Mouse (Mus musculus) neural tube, embryonic 11.5 days (tissue): ENCODE measurements around the gene Trcg1. TPM values are rescaled to one million over a fixed set of nuclear protein-coding genes. Genes with fewer than 3 reads are reported as not detected.
A peak's percentile ranks its signal among the peaks of the same experiment; 100 is the strongest.

Experiments
- ATAC-seq: fragments of 200-750 bp; cut with Nextera tagmentation; 2 replicates; pipeline ENCODE4 v1.8.0; 2017; ENCODE audit warnings: moderate number of reproducible peaks, mild to moderate bottlenecking, moderate TSS enrichment, moderate library complexity; ENCODE audit not compliant: insufficient read depth, low FRiP score, low TSS enrichment
- DNase-seq: peaks from one replicate; pipeline ENCODE4 v3.0.0-alpha.2; 2015; ENCODE audit warnings: low spot score
- H3K27ac ChIP-seq: fragments of 300-500 bp; sonication (generic); 2 replicates; pipeline ENCODE4 v1.5.1; 2014; ENCODE audit warnings: low read depth, mild to moderate bottlenecking, low read length
- H3K27me3 ChIP-seq: fragments of 300-500 bp; sonication (generic); 2 replicates; pipeline ENCODE4 v1.6.1; 2014; ENCODE audit warnings: mild to moderate bottlenecking, low read length, mixed read lengths; ENCODE audit not compliant: control insufficient read depth, insufficient read depth
- H3K36me3 ChIP-seq: fragments of 300-500 bp; sonication (generic); 2 replicates; pipeline ENCODE4 v1.6.1; 2014; ENCODE audit warnings: mild to moderate bottlenecking, low read length, moderate library complexity, mixed read lengths; ENCODE audit not compliant: control insufficient read depth, insufficient read depth
- H3K4me1 ChIP-seq: fragments of 300-500 bp; sonication (generic); 2 replicates; pipeline ENCODE4 v1.6.1; 2014; ENCODE audit warnings: low read length, mixed read lengths; ENCODE audit not compliant: control insufficient read depth, insufficient read depth
- H3K4me2 ChIP-seq: fragments of 300-500 bp; sonication (generic); 2 replicates; pipeline ENCODE4 v1.6.1; 2014; ENCODE audit warnings: low read depth, mild to moderate bottlenecking, moderate library complexity
- H3K4me3 ChIP-seq: fragments of 300-500 bp; sonication (generic); 2 replicates; pipeline ENCODE4 v1.5.1; 2014; ENCODE audit warnings: low read depth, low read length
- H3K9ac ChIP-seq: fragments of 300-500 bp; sonication (generic); 2 replicates; pipeline ENCODE4 v1.6.1; 2014; ENCODE audit warnings: mild to moderate bottlenecking, low read length
- H3K9me3 ChIP-seq: fragments of 300-500 bp; sonication (generic); 2 replicates; pipeline ENCODE4 v1.6.1; 2016; ENCODE audit warnings: low read length; ENCODE audit not compliant: control insufficient read depth
- WGBS: fragments of 180-500 bp; shearing (Covaris S2); extraction: QIAGEN DNeasy Blood & Tissue Kit; methylation state at CpG from one replicate; pipeline ENCODE4 v1.1.7; 2014; 5-methylcytosine and 5-hydroxymethylcytosine counted together
- polyA plus RNA-seq: library from polyadenylated mRNA; unstranded; fragments of >200 nt; fragmentation: Nextera tagmentation; extraction: Ambion mirVana; gene quantifications from 2 replicates; pipeline ENCODE4 v1.2.1, GENCODE M21; 2014

Gene Trcg1
- polyA plus RNA-seq, 1 experiment from 2014 or later, result not detected

- H3K27me3 ChIP-seq, result no peaks in the 10 kb centered on the region
- ATAC-seq (no peak), DNase-seq (no peak)
- H3K9ac ChIP-seq, result no peak overlapping the region
- H3K36me3 ChIP-seq, result no peaks in the 10 kb centered on the region
- no peak overlapping the region for H3K27ac ChIP-seq
- H3K4me1 ChIP-seq, result 0 out of 2 replicates have a peak, but pooled peaks cover 8% of the 10 kb centered on the region
- no peak overlapping the region for H3K4me2 ChIP-seq
- whole genome bisulfite sequencing, result 43% methylated on average over 9 of the region's 9 CpGs
- H3K4me3 ChIP-seq, result no peak overlapping the region
- no peaks in the 10 kb centered on the region for H3K9me3 ChIP-seq
Measured at GRCm38 (mm10) chr9:57271837-57272562, 35.6 kb downstream of the Trcg1 start.

- Histone ChIP-seq H3K9me3 (no peaks in the 10 kb centered on the region), H3K27me3 (no peaks in the 10 kb centered on the region)
Measured at GRCm38 (mm10) chr9:57272902-57273804, 36.8 kb downstream of the Trcg1 start.

GRCm38 (mm10) chr9:57273805-57274494 lies 37.6 kb downstream of the Trcg1 start:
- H3K9ac ChIP-seq, result no peak overlapping the region

More at GRCm38 (mm10) chr9:57272902-57273804, 36.8 kb downstream of the Trcg1 start:
- H3K36me3 ChIP-seq, result no peaks in the 10 kb centered on the region
- DNase-seq (no peak), ATAC-seq (no peak)
- no peak overlapping the region for H3K27ac ChIP-seq
- H3K4me2 ChIP-seq, result no peak overlapping the region
- H3K9ac ChIP-seq, result no peak overlapping the region
- 0 out of 2 replicates have a peak, but pooled peaks cover 2% of the 10 kb centered on the region for H3K4me1 ChIP-seq
- no peak overlapping the region for H3K4me3 ChIP-seq
- WGBS, result 51% methylated on average over 8 of the region's 8 CpGs

GRCm38 (mm10) chr9:57276311-57276710 lies 40.0 kb downstream of the Trcg1 start:
- Histone ChIP-seq H3K9ac (no peak overlapping the region), H3K36me3 (no peaks in the 10 kb centered on the region), H3K27me3 (no peaks in the 10 kb centered on the region), H3K9me3 (no peaks in the 10 kb centered on the region), H3K4me1 (0 out of 2 replicates have a peak, but pooled peaks cover 2% of the 10 kb centered on the region), H3K27ac (no peak overlapping the region), H3K4me3 (no peak overlapping the region), H3K4me2 (no peak overlapping the region)
- no peak for ATAC-seq
- no peak for DNase-seq

More at GRCm38 (mm10) chr9:57273805-57274494, 37.6 kb downstream of the Trcg1 start:
- H3K36me3 ChIP-seq, result no peaks in the 10 kb centered on the region
- 19% methylated on average over 6 of the region's 6 CpGs for WGBS
- no peaks in the 10 kb centered on the region for H3K9me3 ChIP-seq
- no peak overlapping the region for H3K4me3 ChIP-seq
- H3K4me1 ChIP-seq, result 0 out of 2 replicates have a peak, but pooled peaks cover 2% of the 10 kb centered on the region
- H3K27me3 ChIP-seq, result no peaks in the 10 kb centered on the region
- H3K4me2 ChIP-seq, result no peak overlapping the region
- ATAC-seq, result no peak
- H3K27ac ChIP-seq, result no peak overlapping the region
- DNase-seq, result no peak

GRCm38 (mm10) chr9:57278268-57278667 lies 41.9 kb downstream of the Trcg1 start:
- ATAC-seq (no peak), DNase-seq (no peak)
- H3K4me1 ChIP-seq, result no peaks in the 10 kb centered on the region
- no peak overlapping the region for H3K9ac ChIP-seq
- H3K4me2 ChIP-seq, result no peak overlapping the region
- no peaks in the 10 kb centered on the region for H3K9me3 ChIP-seq
- H3K36me3 ChIP-seq, result no peaks in the 10 kb centered on the region
- H3K27ac ChIP-seq, result no peak overlapping the region
- H3K27me3 ChIP-seq, result no peaks in the 10 kb centered on the region
- no peak overlapping the region for H3K4me3 ChIP-seq
- 52% methylated on average over 4 of the region's 4 CpGs for WGBS

GRCm38 (mm10) chr9:57279441-57279840 lies 43.1 kb downstream of the Trcg1 start:
- H3K27me3 ChIP-seq, result no peaks in the 10 kb centered on the region
- no peak overlapping the region for H3K4me2 ChIP-seq
- WGBS, result 67% methylated on average over 4 of the region's 4 CpGs
- DNase-seq, result no peak
- H3K4me1 ChIP-seq, result no peaks in the 10 kb centered on the region
- H3K36me3 ChIP-seq, result no peaks in the 10 kb centered on the region
- no peak overlapping the region for H3K27ac ChIP-seq
- no peak overlapping the region for H3K9ac ChIP-seq
- no peak overlapping the region for H3K4me3 ChIP-seq
- H3K9me3 ChIP-seq, result no peaks in the 10 kb centered on the region
- no peak for ATAC-seq

GRCm38 (mm10) chr9:57281549-57281948 lies 45.2 kb downstream of the Trcg1 start:
- Histone ChIP-seq H3K36me3 (no peaks in the 10 kb centered on the region), H3K27me3 (no peaks in the 10 kb centered on the region), H3K4me2 (peak overlapping the region; percentile 31), H3K4me1 (no peaks in the 10 kb centered on the region), H3K4me3 (no peak overlapping the region), H3K9ac (no peak overlapping the region; the same call in 1 of the 2 replicates), H3K27ac (no peak overlapping the region), H3K9me3 (no peaks in the 10 kb centered on the region)
- DNase-seq, result peak; percentile 59
- ATAC-seq, result no peak
- 16% methylated on average over 20 of the region's 20 CpGs for WGBS

- ATAC-seq (no peak), DNase-seq (no peak)
- Histone ChIP-seq H3K4me2 (no peak overlapping the region), H3K4me1 (no peaks in the 10 kb centered on the region), H3K27me3 (no peaks in the 10 kb centered on the region), H3K9me3 (no peaks in the 10 kb centered on the region), H3K27ac (no peak overlapping the region), H3K4me3 (no peak overlapping the region), H3K36me3 (no peaks in the 10 kb centered on the region), H3K9ac (no peak overlapping the region)
- WGBS, result 76% methylated on average over 3 of the region's 3 CpGs
Measured at GRCm38 (mm10) chr9:57282686-57283085, 46.3 kb downstream of the Trcg1 start.
